Mouse (Mus musculus) hindbrain, embryonic 10.5 days (tissue): ENCODE results near the gene Lypd4. TPM values are rescaled to one million over a fixed set of nuclear protein-coding genes. Genes with fewer than 3 reads are reported as not detected.

Experiments
- DNase-seq: peaks from one replicate; pipeline ENCODE4 v3.0.0-alpha.2; 2017; ENCODE audit warnings: low spot score
- H3K27ac ChIP-seq: fragments of 300-500 bp; sonication (generic); 2 replicates; pipeline ENCODE4 v1.5.1; 2016; ENCODE audit warnings: mild to moderate bottlenecking, moderate library complexity
- H3K27me3 ChIP-seq: fragments of 300-500 bp; sonication (generic); 2 replicates; pipeline ENCODE4 v1.6.1; 2016; ENCODE audit warnings: mild to moderate bottlenecking; ENCODE audit not compliant: poor library complexity, insufficient read depth, severe bottlenecking
- H3K36me3 ChIP-seq: fragments of 300-500 bp; sonication (generic); 2 replicates; pipeline ENCODE4 v1.6.1; 2016; ENCODE audit warnings: mild to moderate bottlenecking, moderate library complexity
- H3K4me1 ChIP-seq: fragments of 300-500 bp; sonication (generic); replicated peaks from 2 replicates; pipeline ENCODE4 v1.6.1; 2016; ENCODE audit warnings: mild to moderate bottlenecking
- H3K4me3 ChIP-seq: fragments of 300-500 bp; sonication (generic); 2 replicates; pipeline ENCODE4 v1.5.1; 2016; ENCODE audit warnings: mild to moderate bottlenecking, moderate library complexity
- H3K9me3 ChIP-seq: fragments of 300-500 bp; sonication (generic); 2 replicates; pipeline ENCODE4 v1.6.1; 2016; ENCODE audit warnings: mild to moderate bottlenecking, moderate library complexity
- WGBS: fragments of 180-500 bp; shearing (Covaris S2); methylation state at CpG from one replicate; pipeline ENCODE4 v1.1.7; 2016; 5-methylcytosine and 5-hydroxymethylcytosine counted together
- polyA plus RNA-seq: library from polyadenylated mRNA; unstranded; fragments of >200 nt; fragmentation: Nextera tagmentation; extraction: Ambion mirVana; gene quantifications from 2 replicates; pipeline ENCODE4 v1.2.1, GENCODE M21; 2016

The Lypd4 gene
- polyA plus RNA-seq, 1 experiment from 2014 or later = not detected

GRCm38 (mm10) chr7:24884693-24885291, 15.1 kb upstream of the Lypd4 start:
- under 1% methylated on average over 47 of the region's 47 CpGs for WGBS
- DNase-seq = no peak
- no peaks in the 10 kb centered on the region for H3K9me3 ChIP-seq

GRCm38 (mm10) chr7:24883896-24884692, 14.4 kb upstream of the Lypd4 start, which contains the start of gene Rps19:
TSS of gene Rps19 (plus strand) at chr7:24884371.
- peaks cover 42% of the 10 kb centered on the region for H3K4me1 ChIP-seq
- peak within 1 kb of the TSS; percentile 99 for H3K27ac ChIP-seq
- DNase-seq = peak; percentile 98
- H3K9me3 ChIP-seq = no peaks in the 10 kb centered on the region
- H3K27me3 ChIP-seq = no peaks in the 10 kb centered on the region
- peaks cover 38% of the 10 kb centered on the region for H3K36me3 ChIP-seq
- peak within 1 kb of the TSS; percentile 98 for H3K4me3 ChIP-seq
- under 1% methylated on average over 57 of the region's 57 CpGs for WGBS

More at GRCm38 (mm10) chr7:24884693-24885291, 15.1 kb upstream of the Lypd4 start:
- H3K27me3 ChIP-seq = no peaks in the 10 kb centered on the region
- peak overlapping the region; percentile 98 for H3K4me3 ChIP-seq
- H3K36me3 ChIP-seq = peaks cover 45% of the 10 kb centered on the region
- H3K4me1 ChIP-seq = peaks cover 36% of the 10 kb centered on the region
- peak overlapping the region; percentile 99 for H3K27ac ChIP-seq

- Histone ChIP-seq H3K36me3 (peaks cover 24% of the 10 kb centered on the region), H3K9me3 (no peaks in the 10 kb centered on the region), H3K27ac (no peak overlapping the region), H3K4me1 (peaks cover 38% of the 10 kb centered on the region), H3K4me3 (no peak overlapping the region), H3K27me3 (no peaks in the 10 kb centered on the region)
- no peak for DNase-seq
- WGBS = 89% methylated on average over 9 of the region's 9 CpGs
Observed at GRCm38 (mm10) chr7:24882416-24883199, 12.9 kb upstream of the Lypd4 start.

- no peaks in the 10 kb centered on the region for H3K27me3 ChIP-seq
- H3K9me3 ChIP-seq = no peaks in the 10 kb centered on the region
- DNase-seq = no peak
- no peaks in the 10 kb centered on the region for H3K36me3 ChIP-seq
- 17% methylated on average over 2 of the region's 2 CpGs for WGBS
- peaks cover 24% of the 10 kb centered on the region for H3K4me1 ChIP-seq
- H3K4me3 ChIP-seq = no peak overlapping the region
- H3K27ac ChIP-seq = no peak overlapping the region
Observed at GRCm38 (mm10) chr7:24879620-24880019, 9.9 kb upstream of the Lypd4 start.

GRCm38 (mm10) chr7:24877588-24877987, 7.8 kb upstream of the Lypd4 start:
- 88% methylated on average over 3 of the region's 3 CpGs for WGBS
- 0 out of 2 replicates have a peak, but pooled peaks cover 2% of the 10 kb centered on the region for H3K27me3 ChIP-seq
- peaks cover 24% of the 10 kb centered on the region for H3K4me1 ChIP-seq
- no peak overlapping the region for H3K27ac ChIP-seq
- no peak for DNase-seq
- no peak overlapping the region for H3K4me3 ChIP-seq
- no peaks in the 10 kb centered on the region for H3K9me3 ChIP-seq
- H3K36me3 ChIP-seq = no peaks in the 10 kb centered on the region

GRCm38 (mm10) chr7:24869080-24869479, 661 bp downstream of the Lypd4 start:
- H3K4me1 ChIP-seq = peaks cover 13% of the 10 kb centered on the region
- H3K9me3 ChIP-seq = peaks cover 11% of the 10 kb centered on the region; the same call in 1 of the 2 replicates
- H3K36me3 ChIP-seq = no peaks in the 10 kb centered on the region
- peaks cover 28% of the 10 kb centered on the region for H3K27me3 ChIP-seq
- H3K4me3 ChIP-seq = no peak overlapping the region
- no peak for DNase-seq
- 66% methylated on average over 17 of the region's 17 CpGs for WGBS
- no peak overlapping the region for H3K27ac ChIP-seq

GRCm38 (mm10) chr7:24864156-24864555, 5.6 kb downstream of the Lypd4 start:
- WGBS = 39% methylated on average over 6 of the region's 6 CpGs
- H3K27ac ChIP-seq = no peak overlapping the region
- no peak for DNase-seq

GRCm38 (mm10) chr7:24862853-24863252, 6.9 kb downstream of the Lypd4 start:
- no peaks in the 10 kb centered on the region for H3K9me3 ChIP-seq
- DNase-seq = no peak
- 92% methylated on average over 4 of the region's 4 CpGs for WGBS

More at GRCm38 (mm10) chr7:24864156-24864555, 5.6 kb downstream of the Lypd4 start:
- Histone ChIP-seq H3K27me3 (peaks cover 9% of the 10 kb centered on the region; the same call in 1 of the 2 replicates), H3K4me3 (no peak overlapping the region), H3K4me1 (peaks cover 4% of the 10 kb centered on the region; the same call in 1 of the 2 replicates), H3K9me3 (no peaks in the 10 kb centered on the region), H3K36me3 (no peaks in the 10 kb centered on the region)

GRCm38 (mm10) chr7:24861913-24862312, 7.8 kb downstream of the Lypd4 start, which contains the start of gene Gm9844:
TSS of gene Gm9844 (plus strand) at chr7:24862213.
- WGBS = 90% methylated on average over 7 of the region's 7 CpGs
- no peak within 1 kb of the TSS for H3K27ac ChIP-seq
- no peaks in the 10 kb centered on the region for H3K36me3 ChIP-seq
- no peak within 1 kb of the TSS for H3K4me3 ChIP-seq
- H3K27me3 ChIP-seq = peaks cover 4% of the 10 kb centered on the region; the same call in 1 of the 2 replicates
- no peaks in the 10 kb centered on the region for H3K9me3 ChIP-seq
- peaks cover 7% of the 10 kb centered on the region; the same call in 1 of the 2 replicates for H3K4me1 ChIP-seq
- no peak for DNase-seq

More at GRCm38 (mm10) chr7:24862853-24863252, 6.9 kb downstream of the Lypd4 start:
- peaks cover 4% of the 10 kb centered on the region; the same call in 1 of the 2 replicates for H3K27me3 ChIP-seq
- H3K4me3 ChIP-seq = no peak overlapping the region
- H3K36me3 ChIP-seq = no peaks in the 10 kb centered on the region
- peaks cover 4% of the 10 kb centered on the region; the same call in 1 of the 2 replicates for H3K4me1 ChIP-seq
- no peak overlapping the region for H3K27ac ChIP-seq

- WGBS = 87% methylated on average over 5 of the region's 5 CpGs
- no peak overlapping the region for H3K4me3 ChIP-seq
- H3K27me3 ChIP-seq = no peaks in the 10 kb centered on the region
- peak overlapping the region; percentile 50; the same call in 1 of the 2 replicates for H3K27ac ChIP-seq
- no peaks in the 10 kb centered on the region for H3K9me3 ChIP-seq
- no peak for DNase-seq
- H3K36me3 ChIP-seq = no peaks in the 10 kb centered on the region
- H3K4me1 ChIP-seq = peaks cover 12% of the 10 kb centered on the region; the same call in 1 of the 2 replicates
Observed at GRCm38 (mm10) chr7:24859234-24859633, 10.5 kb downstream of the Lypd4 start.

GRCm38 (mm10) chr7:24856460-24857120, 13.2 kb downstream of the Lypd4 start:
- 31% methylated on average over 6 of the region's 6 CpGs for WGBS
- peak overlapping the region; percentile 59 for H3K27ac ChIP-seq

GRCm38 (mm10) chr7:24853695-24854094, 16.0 kb downstream of the Lypd4 start:
- whole genome bisulfite sequencing = 45% methylated on average over 7 of the region's 7 CpGs
- H3K27ac ChIP-seq = peak overlapping the region; percentile 72

More at GRCm38 (mm10) chr7:24856460-24857120, 13.2 kb downstream of the Lypd4 start:
- H3K27me3 ChIP-seq = no peaks in the 10 kb centered on the region
- no peaks in the 10 kb centered on the region for H3K9me3 ChIP-seq
- no peak overlapping the region for H3K4me3 ChIP-seq
- peaks cover 24% of the 10 kb centered on the region for H3K4me1 ChIP-seq
- no peaks in the 10 kb centered on the region for H3K36me3 ChIP-seq
- peak; percentile 7 for DNase-seq

More at GRCm38 (mm10) chr7:24853695-24854094, 16.0 kb downstream of the Lypd4 start:
- Histone ChIP-seq H3K4me3 (no peak overlapping the region; the same call in 1 of the 2 replicates), H3K27me3 (no peaks in the 10 kb centered on the region), H3K36me3 (no peaks in the 10 kb centered on the region), H3K4me1 (peaks cover 33% of the 10 kb centered on the region), H3K9me3 (no peaks in the 10 kb centered on the region)
- DNase-seq = peak; percentile 11
